Mouse (Mus musculus) hindbrain, embryonic 13.5 days (tissue): Measurements from ENCODE around the gene Tor2a. TPM values are rescaled to one million over a fixed set of nuclear protein-coding genes. Genes with fewer than 3 reads are reported as not detected.

Experiments used
- ATAC-seq: fragments of 200-750 bp; cut with Nextera tagmentation; 2 replicates; pipeline ENCODE4 v1.8.0; 2017; ENCODE audit warnings: moderate TSS enrichment; ENCODE audit not compliant: low FRiP score
- H3K27ac ChIP-seq: fragments of 300-500 bp; sonication (generic); 2 replicates; pipeline ENCODE4 v1.5.1; 2015; ENCODE audit warnings: inconsistent platforms, mild to moderate bottlenecking, moderate library complexity
- H3K27me3 ChIP-seq: fragments of 300-500 bp; sonication (generic); 2 replicates; pipeline ENCODE4 v1.6.1; 2015; ENCODE audit warnings: mild to moderate bottlenecking, inconsistent platforms
- H3K36me3 ChIP-seq: fragments of 300-500 bp; sonication (generic); 2 replicates; pipeline ENCODE4 v1.6.1; 2015; ENCODE audit warnings: mild to moderate bottlenecking, inconsistent platforms
- H3K4me1 ChIP-seq: fragments of 300-500 bp; sonication (generic); replicated peaks from 2 replicates; pipeline ENCODE4 v1.6.1; 2015; ENCODE audit warnings: inconsistent platforms
- H3K4me2 ChIP-seq: fragments of 300-500 bp; sonication (generic); 2 replicates; pipeline ENCODE4 v1.6.1; 2015; ENCODE audit warnings: inconsistent platforms, mild to moderate bottlenecking, moderate library complexity
- H3K4me3 ChIP-seq: fragments of 300-500 bp; sonication (generic); 2 replicates; pipeline ENCODE4 v1.5.1; 2015; ENCODE audit warnings: mild to moderate bottlenecking, inconsistent platforms
- H3K9ac ChIP-seq: fragments of 300-500 bp; sonication (generic); 2 replicates; pipeline ENCODE4 v1.6.1; 2015; ENCODE audit warnings: mild to moderate bottlenecking, inconsistent platforms
- H3K9me3 ChIP-seq: fragments of 300-500 bp; sonication (generic); 2 replicates; pipeline ENCODE4 v1.6.1; 2016; ENCODE audit warnings: inconsistent platforms
- WGBS: fragments of 180-500 bp; shearing (Covaris S2); methylation state at CpG from one replicate; pipeline ENCODE4 v1.1.7; 2015; 5-methylcytosine and 5-hydroxymethylcytosine counted together
- polyA plus RNA-seq: library from polyadenylated mRNA; unstranded; fragments of >200 nt; fragmentation: Nextera tagmentation; extraction: Ambion mirVana; gene quantifications from 2 replicates; pipeline ENCODE4 v1.2.1, GENCODE M21; 2015

The Tor2a gene
- polyA plus RNA-seq, 1 experiment from 2014 or later: 54.4 TPM

DNA sequence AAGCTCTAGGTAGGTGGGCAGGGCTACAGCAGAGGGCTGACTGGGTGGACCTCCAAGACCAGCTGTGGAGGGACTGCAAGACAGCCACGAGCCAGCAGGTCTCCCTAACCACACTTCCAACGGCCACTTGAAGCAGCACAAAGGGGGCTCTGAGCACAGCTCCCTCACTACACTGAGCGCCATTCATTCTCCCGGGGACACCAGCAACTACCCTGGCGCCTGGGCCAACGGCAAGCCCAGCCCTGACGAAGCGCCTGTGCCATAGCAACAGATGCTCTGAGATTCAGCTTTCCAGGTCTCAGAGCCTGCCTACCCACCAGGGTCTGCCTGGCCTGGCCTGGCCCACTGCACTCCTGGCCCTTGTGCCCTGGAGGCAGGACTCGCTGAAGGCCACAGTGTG is 38.3 kb upstream of the Tor2a start:
- Histone ChIP-seq H3K27me3 (no peaks in the 10 kb centered on the region), H3K9ac (peak overlapping the region; percentile 35), H3K36me3 (no peaks in the 10 kb centered on the region), H3K9me3 (no peaks in the 10 kb centered on the region), H3K27ac (peak overlapping the region; percentile 40; the same call in 1 of the 2 replicates), H3K4me3 (no peak overlapping the region), H3K4me2 (no peak overlapping the region), H3K4me1 (peaks cover 30% of the 10 kb centered on the region)
- 0 out of 2 replicates have a peak, but pooled peaks have one; percentile 43 for ATAC-seq
- 35% methylated on average over 9 of the region's 9 CpGs for WGBS

DNA sequence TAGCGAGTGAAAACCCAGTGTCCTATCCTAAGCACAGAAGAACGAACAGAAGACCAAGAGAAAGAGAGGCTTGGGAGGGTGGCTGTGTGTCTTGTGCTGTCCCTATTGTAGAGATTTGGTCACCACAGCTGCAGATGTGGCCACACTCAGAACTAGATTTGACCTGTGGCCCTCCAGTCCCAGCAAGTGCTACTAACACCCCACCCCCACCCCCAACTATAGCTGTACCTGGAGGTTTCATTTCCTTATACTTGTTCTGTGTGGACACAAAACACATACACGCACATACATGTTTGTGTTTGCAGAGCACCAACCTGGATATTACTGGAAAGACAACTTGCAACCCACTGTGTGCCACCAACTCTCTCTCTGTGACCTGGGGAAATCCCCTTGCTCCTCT is 37.0 kb upstream of the Tor2a start:
- Histone ChIP-seq H3K27ac (no peak overlapping the region), H3K4me1 (peaks cover 17% of the 10 kb centered on the region), H3K27me3 (no peaks in the 10 kb centered on the region), H3K9me3 (no peaks in the 10 kb centered on the region), H3K36me3 (no peaks in the 10 kb centered on the region), H3K4me2 (no peak overlapping the region), H3K4me3 (no peak overlapping the region), H3K9ac (no peak overlapping the region)
- WGBS: 96% methylated on average over 3 of the region's 3 CpGs
- no peak for ATAC-seq

DNA sequence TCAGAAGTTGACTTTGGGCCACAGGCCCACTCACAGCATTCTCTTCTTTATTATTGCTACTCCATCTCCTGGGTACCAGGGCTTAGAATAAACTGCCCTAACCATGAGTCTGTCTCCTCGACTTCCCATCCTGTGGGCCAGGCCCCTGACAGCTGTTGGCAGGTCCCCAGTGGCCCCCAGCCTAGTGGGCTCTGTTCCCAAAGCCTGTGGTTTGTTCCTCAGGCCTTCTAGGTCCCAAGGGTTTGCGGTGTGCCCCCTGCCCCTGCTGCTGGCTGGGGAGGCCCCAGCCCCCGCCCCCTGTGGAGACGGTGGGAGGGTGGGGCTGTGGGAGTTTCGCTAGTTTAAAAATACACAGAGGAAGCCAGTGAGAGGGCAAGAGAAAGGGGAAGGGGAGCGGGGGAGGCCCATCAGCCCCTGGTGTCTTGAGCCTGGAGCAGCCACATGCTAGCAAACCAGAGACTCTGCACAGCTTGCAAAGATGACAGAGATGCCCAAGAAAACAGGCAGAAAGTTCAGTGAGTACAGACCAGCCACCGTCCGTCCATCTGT is 36.3 kb upstream of the Tor2a start, which contains the start of gene Sh2d3c:
Gene Sh2d3c, plus strand, starts transcription at position 375 of the 549 bp plus-strand sequence.
- H3K4me1 ChIP-seq: peaks cover 16% of the 10 kb centered on the region
- H3K9ac ChIP-seq: peak within 1 kb of the TSS; percentile 6; the same call in 1 of the 2 replicates
- no peaks in the 10 kb centered on the region for H3K9me3 ChIP-seq
- H3K4me3 ChIP-seq: no peak within 1 kb of the TSS
- H3K27me3 ChIP-seq: no peaks in the 10 kb centered on the region
- no peaks in the 10 kb centered on the region for H3K36me3 ChIP-seq
- no peak for ATAC-seq
- WGBS: 49% methylated on average over 8 of the region's 8 CpGs
- H3K4me2 ChIP-seq: peak within 1 kb of the TSS; percentile 6; the same call in 1 of the 2 replicates
- no peak within 1 kb of the TSS for H3K27ac ChIP-seq

DNA sequence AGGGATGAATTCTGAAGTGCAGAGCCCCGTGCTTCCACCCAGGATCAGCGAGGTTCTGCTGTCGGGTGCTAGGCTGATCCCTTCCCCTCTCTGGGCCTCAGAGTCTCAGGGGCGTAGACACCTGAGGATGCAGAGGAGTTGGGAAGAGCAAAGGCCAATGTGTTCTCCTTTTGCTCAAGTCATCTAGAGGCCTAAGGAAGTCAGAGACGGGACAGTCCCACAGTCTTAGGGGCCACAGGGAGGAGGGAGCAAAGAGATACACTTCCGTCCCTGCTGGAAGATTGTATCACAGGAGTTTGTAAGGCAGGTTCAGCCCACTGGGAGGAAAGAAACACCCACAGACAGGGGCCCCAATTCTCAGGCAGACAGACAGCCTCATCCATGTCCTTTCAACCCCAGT is 35.0 kb upstream of the Tor2a start:
- Histone ChIP-seq H3K36me3 (no peaks in the 10 kb centered on the region), H3K27me3 (no peaks in the 10 kb centered on the region), H3K9ac (no peak overlapping the region; the same call in 1 of the 2 replicates), H3K4me2 (peak overlapping the region; percentile 6; the same call in 1 of the 2 replicates), H3K4me1 (peaks cover 18% of the 10 kb centered on the region), H3K27ac (no peak overlapping the region), H3K4me3 (no peak overlapping the region), H3K9me3 (no peaks in the 10 kb centered on the region)
- 64% methylated on average over 6 of the region's 6 CpGs for WGBS
- no peak for ATAC-seq

DNA sequence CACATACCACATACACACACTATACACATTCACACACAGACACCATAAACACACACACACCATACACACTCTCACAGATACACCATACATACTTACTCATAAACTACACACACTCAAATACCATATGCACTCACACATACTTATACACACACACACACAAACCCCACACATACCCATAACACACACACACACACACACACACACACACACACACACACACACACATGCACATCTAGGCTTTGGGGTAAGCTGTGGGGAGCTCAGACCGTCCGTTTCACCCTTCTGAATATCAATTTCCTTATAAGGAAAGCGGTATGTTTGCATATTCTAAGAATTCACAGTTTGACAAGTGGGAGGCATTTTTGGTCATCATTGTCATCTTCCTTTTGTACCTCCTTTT is 34.5 kb upstream of the Tor2a start:
- Histone ChIP-seq H3K27me3 (no peaks in the 10 kb centered on the region), H3K36me3 (no peaks in the 10 kb centered on the region), H3K27ac (no peak overlapping the region), H3K9me3 (no peaks in the 10 kb centered on the region), H3K4me1 (peaks cover 20% of the 10 kb centered on the region), H3K4me3 (no peak overlapping the region), H3K4me2 (no peak overlapping the region), H3K9ac (no peak overlapping the region)
- ATAC-seq: no peak
- WGBS: 78% methylated on average over 3 of the region's 3 CpGs

DNA sequence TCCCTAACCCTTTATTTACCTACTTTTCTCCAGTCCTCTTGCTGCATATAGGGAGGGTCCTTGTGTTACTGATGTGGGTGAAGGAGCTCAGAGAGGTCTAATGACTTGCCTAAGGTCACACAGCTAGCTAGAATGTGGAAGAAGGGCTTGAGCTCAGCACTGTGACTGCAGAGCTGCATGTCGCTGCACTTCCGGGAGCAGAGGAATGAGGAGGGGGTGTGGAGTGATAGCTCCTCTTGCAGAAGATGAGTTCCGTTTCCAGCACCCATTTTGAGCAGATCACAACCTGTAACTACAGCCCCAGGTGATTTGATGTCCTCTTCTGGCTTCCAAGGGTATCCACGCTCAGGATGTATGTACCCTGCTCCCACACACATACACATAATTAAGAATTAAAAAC is 32.9 kb upstream of the Tor2a start:
- Histone ChIP-seq H3K9me3 (no peaks in the 10 kb centered on the region), H3K4me2 (no peak overlapping the region), H3K9ac (no peak overlapping the region), H3K36me3 (no peaks in the 10 kb centered on the region), H3K4me1 (peaks cover 15% of the 10 kb centered on the region), H3K27me3 (no peaks in the 10 kb centered on the region), H3K27ac (no peak overlapping the region), H3K4me3 (no peak overlapping the region)
- ATAC-seq: no peak
- WGBS: 71% methylated on average over 4 of the region's 4 CpGs

DNA sequence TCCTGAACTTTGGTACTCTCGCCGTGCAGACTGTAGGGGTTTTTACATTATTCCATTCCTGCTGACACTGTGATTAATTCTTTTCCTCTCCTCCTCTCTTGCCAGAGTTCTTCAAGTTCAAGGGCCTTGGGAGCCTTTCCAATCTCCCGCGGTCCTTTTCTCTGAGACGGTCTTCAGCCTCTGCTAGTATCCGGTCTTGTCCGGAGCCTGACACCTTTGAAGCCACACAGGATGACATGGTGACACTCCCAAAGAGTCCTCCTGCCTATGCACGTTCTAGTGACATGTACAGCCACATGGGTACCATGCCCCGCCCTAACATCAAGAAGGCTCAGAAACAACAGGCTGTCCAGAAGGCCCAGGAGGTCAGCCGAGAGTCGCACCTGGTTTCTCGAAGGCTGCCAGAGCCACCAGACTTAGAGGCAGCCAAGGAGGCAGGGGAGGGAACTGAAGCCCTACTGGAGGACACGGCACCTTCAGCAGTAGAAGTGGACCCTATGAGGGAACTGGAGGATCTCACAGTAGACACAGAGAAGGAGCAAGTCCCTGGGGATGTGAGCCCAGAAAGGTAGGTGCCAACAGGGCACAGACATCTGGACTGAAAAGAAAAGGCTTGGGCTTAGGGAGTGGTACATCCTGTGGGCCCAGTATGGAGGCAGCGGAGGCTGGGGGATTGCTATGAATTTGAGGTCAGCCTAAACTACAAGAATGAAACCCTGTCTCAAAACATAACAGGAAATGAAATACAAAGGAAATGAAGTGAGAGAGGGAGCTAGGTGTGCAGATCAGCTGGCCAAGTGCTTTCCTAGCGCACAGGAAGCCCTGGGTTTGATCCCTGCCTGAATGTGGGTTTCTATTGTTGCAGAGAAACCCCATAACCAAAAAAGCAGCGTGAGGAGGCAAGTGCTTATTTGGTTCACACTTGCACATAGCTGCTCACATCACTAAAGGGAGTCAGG is 31.9 kb upstream of the Tor2a start:
- no peaks in the 10 kb centered on the region for H3K27me3 ChIP-seq
- peaks cover 19% of the 10 kb centered on the region for H3K4me1 ChIP-seq
- H3K4me2 ChIP-seq: no peak overlapping the region
- ATAC-seq: no peak
- WGBS: 85% methylated on average over 16 of the region's 16 CpGs
- H3K9me3 ChIP-seq: no peaks in the 10 kb centered on the region
- H3K4me3 ChIP-seq: no peak overlapping the region
- H3K27ac ChIP-seq: no peak overlapping the region
- H3K36me3 ChIP-seq: no peaks in the 10 kb centered on the region
- no peak overlapping the region for H3K9ac ChIP-seq

DNA sequence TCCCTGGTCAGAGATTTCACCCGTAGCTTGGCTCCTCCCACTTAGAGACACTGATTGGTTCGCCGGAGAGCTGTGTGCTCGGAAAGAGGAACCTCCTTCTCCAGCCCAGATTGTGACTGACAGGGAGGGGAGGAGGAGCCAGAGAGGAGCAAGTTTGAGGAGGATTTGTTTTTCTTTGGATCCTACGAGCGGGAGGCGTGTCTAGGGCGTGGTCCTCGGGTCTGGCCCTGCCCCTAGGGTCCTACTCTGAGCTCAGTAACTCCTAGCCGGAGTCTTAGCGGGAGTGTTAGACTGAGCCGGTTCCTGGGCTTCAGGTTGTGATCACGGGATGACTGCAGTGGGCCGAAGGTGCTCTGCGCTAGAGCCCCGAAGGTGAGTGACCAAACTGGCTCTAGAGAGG is 29.6 kb upstream of the Tor2a start:
- H3K9me3 ChIP-seq: no peaks in the 10 kb centered on the region
- H3K27ac ChIP-seq: no peak overlapping the region
- H3K27me3 ChIP-seq: no peaks in the 10 kb centered on the region
- 1% methylated on average over 16 of the region's 16 CpGs for WGBS
- peaks cover 21% of the 10 kb centered on the region for H3K4me1 ChIP-seq
- peak overlapping the region; percentile 35 for H3K4me3 ChIP-seq
- H3K4me2 ChIP-seq: peak overlapping the region; percentile 54
- peak; percentile 94 for ATAC-seq
- no peaks in the 10 kb centered on the region for H3K36me3 ChIP-seq
- H3K9ac ChIP-seq: peak overlapping the region; percentile 59

DNA sequence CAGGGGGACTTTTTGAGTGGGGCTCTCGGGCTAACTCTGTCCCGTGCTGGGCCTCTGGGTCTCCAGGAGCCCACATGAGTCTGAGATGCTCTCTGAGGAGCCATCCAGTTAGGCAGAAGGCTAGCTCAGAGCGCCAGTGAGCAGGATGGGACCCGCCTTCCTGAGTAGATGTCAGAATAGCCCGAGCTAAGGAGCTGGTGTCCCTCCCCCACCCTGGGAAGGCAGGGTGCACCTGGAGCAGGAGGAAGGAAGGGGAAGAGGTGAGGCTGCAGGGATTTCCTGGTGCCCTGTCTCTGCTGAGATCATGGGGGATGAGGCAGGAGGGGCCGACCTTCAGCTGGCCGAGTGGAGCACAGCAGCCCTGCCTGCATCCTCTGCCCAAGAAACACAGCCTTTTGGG is 28.6 kb upstream of the Tor2a start:
- no peak for ATAC-seq
- H3K27ac ChIP-seq: peak overlapping the region; percentile 18; the same call in 1 of the 2 replicates
- 51% methylated on average over 7 of the region's 7 CpGs for WGBS
- H3K27me3 ChIP-seq: no peaks in the 10 kb centered on the region
- peak overlapping the region; percentile 54 for H3K4me2 ChIP-seq
- peaks cover 21% of the 10 kb centered on the region for H3K4me1 ChIP-seq
- no peaks in the 10 kb centered on the region for H3K36me3 ChIP-seq
- H3K9ac ChIP-seq: no peak overlapping the region; the same call in 1 of the 2 replicates
- H3K9me3 ChIP-seq: no peaks in the 10 kb centered on the region
- H3K4me3 ChIP-seq: peak overlapping the region; percentile 35

DNA sequence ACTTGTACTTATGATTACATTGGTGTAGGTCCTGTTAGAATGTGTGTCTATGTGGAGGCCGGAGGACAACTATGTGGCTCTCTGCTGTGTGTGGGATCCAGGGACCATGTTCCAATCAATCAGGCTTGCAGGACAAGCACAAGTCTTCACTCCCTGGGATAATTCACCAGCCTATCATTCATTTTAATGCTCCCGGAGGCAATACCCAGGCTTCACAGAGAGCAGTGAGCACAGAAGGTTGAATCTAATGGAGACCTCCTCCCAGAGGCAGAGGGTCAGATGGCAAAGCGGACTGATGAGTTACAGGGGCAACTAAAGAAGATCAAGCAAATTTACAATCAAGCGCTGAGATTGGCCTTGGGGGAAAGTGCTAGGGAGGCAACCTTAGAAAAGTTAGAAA is 27.5 kb upstream of the Tor2a start:
- no peak for ATAC-seq
- no peaks in the 10 kb centered on the region for H3K9me3 ChIP-seq
- H3K27ac ChIP-seq: no peak overlapping the region
- H3K9ac ChIP-seq: no peak overlapping the region
- H3K4me1 ChIP-seq: peaks cover 24% of the 10 kb centered on the region
- H3K36me3 ChIP-seq: no peaks in the 10 kb centered on the region
- peak overlapping the region; percentile 5 for H3K4me2 ChIP-seq
- WGBS: 72% methylated on average over 4 of the region's 4 CpGs
- H3K4me3 ChIP-seq: no peak overlapping the region
- H3K27me3 ChIP-seq: no peaks in the 10 kb centered on the region

DNA sequence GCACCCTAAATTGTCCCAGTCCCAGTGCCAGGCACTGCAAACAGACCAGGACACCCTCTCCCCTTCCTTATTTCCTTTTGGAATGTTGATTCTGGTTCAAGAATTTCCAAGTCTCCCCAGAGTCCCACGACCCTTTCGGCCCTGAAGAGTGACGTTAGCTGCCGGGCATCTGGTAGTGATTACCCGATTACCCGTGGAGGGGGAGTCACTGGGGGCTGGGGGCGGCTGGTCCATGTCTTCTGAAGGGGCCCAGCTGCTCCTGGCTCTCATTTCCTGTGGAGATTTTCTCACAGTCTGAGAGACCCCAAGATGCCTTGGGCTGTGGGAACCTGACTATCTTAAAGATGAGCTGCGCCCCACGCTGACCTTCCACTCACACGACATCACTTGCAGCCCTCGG is 26.2 kb upstream of the Tor2a start:
- Histone ChIP-seq H3K4me2 (no peak overlapping the region), H3K36me3 (no peaks in the 10 kb centered on the region), H3K4me1 (peaks cover 24% of the 10 kb centered on the region), H3K27ac (no peak overlapping the region), H3K9me3 (no peaks in the 10 kb centered on the region), H3K27me3 (no peaks in the 10 kb centered on the region), H3K9ac (no peak overlapping the region), H3K4me3 (no peak overlapping the region)
- 44% methylated on average over 11 of the region's 11 CpGs for WGBS
- ATAC-seq: no peak

DNA sequence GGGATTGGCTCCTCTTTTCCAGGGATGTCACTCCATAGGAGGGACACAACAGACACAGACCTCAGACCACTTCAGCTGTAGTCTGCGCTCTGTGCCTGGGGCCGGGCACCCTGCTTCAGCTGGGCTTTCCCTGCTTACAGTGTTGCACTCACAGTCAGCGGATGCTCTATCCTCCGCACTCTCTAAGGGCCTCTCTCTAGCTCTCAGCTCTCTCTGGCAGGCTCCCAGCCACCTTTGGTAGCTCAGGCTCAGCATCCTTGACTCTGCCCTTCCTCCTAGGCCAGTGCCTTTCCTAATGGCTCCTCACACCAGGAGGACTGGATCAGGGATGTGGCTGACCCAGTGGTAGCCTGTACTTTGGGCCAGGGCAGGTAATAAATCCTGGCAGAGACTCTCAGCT is 25.1 kb upstream of the Tor2a start:
- 70% methylated on average over 4 of the region's 4 CpGs for WGBS
- H3K27me3 ChIP-seq: no peaks in the 10 kb centered on the region
- no peak overlapping the region for H3K9ac ChIP-seq
- peak overlapping the region; percentile 23; the same call in 1 of the 2 replicates for H3K27ac ChIP-seq
- H3K4me3 ChIP-seq: no peak overlapping the region
- no peak for ATAC-seq
- no peaks in the 10 kb centered on the region for H3K9me3 ChIP-seq
- no peak overlapping the region for H3K4me2 ChIP-seq
- H3K36me3 ChIP-seq: no peaks in the 10 kb centered on the region
- H3K4me1 ChIP-seq: peaks cover 24% of the 10 kb centered on the region
